8 mouse cellular contexts compared by ENCODE assay signal in the genomic region with DNA sequence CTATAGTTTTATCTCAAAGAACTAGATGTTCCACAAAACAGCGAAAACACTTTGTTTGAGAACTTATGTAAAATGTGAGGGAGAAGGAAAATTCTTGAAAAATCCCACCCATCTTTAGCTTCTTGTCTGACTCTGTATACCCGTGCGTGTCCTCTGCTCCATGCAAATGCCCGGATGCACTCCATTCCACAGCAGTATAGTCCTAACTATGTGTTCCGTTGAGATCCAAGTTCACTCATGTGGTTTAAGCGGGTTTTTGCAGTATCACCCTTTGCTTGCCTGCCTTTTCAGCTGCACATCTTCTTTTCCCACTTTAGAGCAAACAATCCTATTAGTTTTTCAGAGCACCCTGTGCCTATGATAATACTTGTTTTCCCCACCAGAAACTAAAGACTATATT. TPM values are rescaled to one million over a fixed set of nuclear protein-coding genes. Genes with fewer than 3 reads are reported as not detected.
DNase-seq lines count a peak whose midpoint lies in the region; ATAC-seq and TF ChIP-seq lines count a peak whose summit lies in the region.

No protein-coding gene starts in this region.

- WGBS in bone marrow, adult 2 months = 38% methylated on average over 6 of the region's 6 CpGs
- WGBS in hindbrain, postnatal 0 days = 69% methylated on average over 6 of the region's 6 CpGs

- intact Hi-C loops in left cerebral cortex, adult 2 months (cut with DNase I) = no loop called here
- intact Hi-C loops in left cerebral cortex, postnatal 25 days (cut with DNase I) = no loop called here

- no peak for ATAC-seq in hindbrain, postnatal 0 days

- H3K4me1 ChIP-seq in bone marrow, adult 2 months (ENCODE audit: control insufficient read depth, insufficient read depth, low read length) = peaks cover 1% of the 10 kb centered on the region; the same call in 1 of the 2 replicates
- H3K4me1 ChIP-seq in hindbrain, postnatal 0 days (ENCODE audit: insufficient read depth, low read length) = peaks cover 6% of the 10 kb centered on the region

- no peaks in the 10 kb centered on the region for H3K9me3 ChIP-seq in hindbrain, postnatal 0 days (ENCODE audit: low read length)

- TF ChIP-seq CTCF in left cerebral cortex, adult 2 months (IDR thresholded peaks at IDR 0.05) = no peak
- no peak for TF ChIP-seq CTCF in bone marrow, adult 2 months (IDR thresholded peaks at IDR 0.05; ENCODE audit: control insufficient read depth, insufficient read depth, low read length)
- TF ChIP-seq CTCF in hindbrain, postnatal 0 days (IDR thresholded peaks at IDR 0.05; ENCODE audit: low read depth) = no peak

- no peak overlapping the region for H3K27ac ChIP-seq in left cerebral cortex, adult 2 months
- H3K27ac ChIP-seq in bone marrow, adult 2 months (ENCODE audit: control insufficient read depth, insufficient read depth, low read depth, low read length, poor library complexity) = no peak overlapping the region
- H3K27ac ChIP-seq in hindbrain, postnatal 0 days = no peak overlapping the region

- H3K9ac ChIP-seq in hindbrain, postnatal 0 days (replicated peaks; ENCODE audit: low read length) = peak overlapping the region; percentile 69; the same call in 1 of the 2 replicates

- no peak overlapping the region for H3ac ChIP-seq in myocyte (ENCODE audit: control insufficient read depth, insufficient read length)

- peak overlapping the region; percentile 91 for H3K4me3 ChIP-seq in left cerebral cortex, adult 2 months
- H3K4me3 ChIP-seq in bone marrow, adult 2 months (replicated peaks; ENCODE audit: control insufficient read depth, low read depth, low read length) = peak overlapping the region; percentile 42
- peak overlapping the region; percentile 66 for H3K4me3 ChIP-seq in hindbrain, postnatal 0 days (ENCODE audit: low read length)
- H3K4me3 ChIP-seq in myocyte = peak overlapping the region; percentile 96

- H3K4me2 ChIP-seq in hindbrain, postnatal 0 days (ENCODE audit: low read depth, low read length) = peak overlapping the region; percentile 79
- H3K4me2 ChIP-seq in myocyte (ENCODE audit: low read depth) = peak overlapping the region; percentile 98

- no peaks in the 10 kb centered on the region for H3K27me3 ChIP-seq in hindbrain, postnatal 0 days (ENCODE audit: insufficient read depth, low read length)
- H3K27me3 ChIP-seq in myocyte (ENCODE audit: control insufficient read depth, insufficient read depth, insufficient read length) = no peaks in the 10 kb centered on the region

- H3K36me3 ChIP-seq in hindbrain, postnatal 0 days (ENCODE audit: insufficient read depth, low read length) = peaks cover 17% of the 10 kb centered on the region; the same call in 1 of the 2 replicates
- H3K36me3 ChIP-seq in myocyte (ENCODE audit: control insufficient read depth, insufficient read depth) = peaks cover 15% of the 10 kb centered on the region

- no peak for DNase-seq in left cerebral cortex, adult 2 months (ENCODE audit: extremely low spot score in 1 of 2, low spot score in 2 of 2)
- DNase-seq in left cerebral cortex, postnatal 25 days (ENCODE audit: low spot score in 2 of 2) = no peak
- DNase-seq in hindbrain, postnatal 0 days (ENCODE audit: low spot score) = no peak
- DNase-seq in urinary bladder, postnatal 36 days (ENCODE audit: low spot score in 2 of 2) = no peak
- DNase-seq in left cerebral cortex, adult 9 months (ENCODE audit: low spot score in 2 of 2) = no peak
- no peak for DNase-seq in thymus, adult 18-20 months

- no peak for TF ChIP-seq POLR2A in bone marrow, adult 2 months (IDR thresholded peaks at IDR 0.05; ENCODE audit: borderline replicate concordance, control insufficient read depth, low read depth, low read length)
- TF ChIP-seq POLR2A in myocyte (IDR thresholded peaks at IDR 0.05; ENCODE audit: insufficient read length, low read depth) = no peak

- peaks cover 38% of the 10 kb centered on the region for H3K79me2 ChIP-seq in myocyte (ENCODE audit: control insufficient read depth, insufficient read depth)

TF ChIP-seq in myocyte, 11 proteins besides CTCF, POLR2A, EP300 and RAD21:
- no peak for TF ChIP-seq TCF12 (IDR thresholded peaks at IDR 0.05; ENCODE audit: insufficient read depth, poor library complexity, severe bottlenecking)

RNA-seq across cellular contexts. Expression of a gene that starts 1.1 kb away (rescaled TPM):
- 10 to 100 TPM in 1 of 2 experiments, 1 to 10 TPM in 1; 9.6 to 10.2 TPM for total RNA-seq in left cerebral cortex, adult 2 months (2021)
- total RNA-seq in left cerebral cortex, postnatal 25 days (2021) = 1 to 10 TPM; 9.5 to 9.8 TPM
- polyA plus RNA-seq in bone marrow, adult 2 months (2011; ENCODE audit: insufficient read depth, insufficient read length, low replicate concordance, missing spikeins) = 7.1 and 8.5 TPM in 2 replicates
- 7.8 and 10.3 TPM in 2 replicates for total RNA-seq in hindbrain, postnatal 0 days (2014; rRNA removed)
- 15.0 and 15.9 TPM in 2 replicates for polyA plus RNA-seq in hindbrain, postnatal 0 days (2015; fragmentation: Nextera tagmentation; extraction: Ambion mirVana)
- 6.0 TPM for polyA plus RNA-seq in myocyte (2012; fragmentation: generic; extraction: Trizol)

RNA-seq across cellular contexts. Expression of a gene that starts 7.0 kb away (rescaled TPM):
- 100 to 1,000 TPM; 164 to 167 TPM for total RNA-seq in left cerebral cortex, adult 2 months (2021)
- total RNA-seq in left cerebral cortex, postnatal 25 days (2021) = 100 to 1,000 TPM; 154 to 167 TPM
- 71.5 and 97.1 TPM in 2 replicates for polyA plus RNA-seq in bone marrow, adult 2 months (2011; ENCODE audit: insufficient read depth, insufficient read length, low replicate concordance, missing spikeins)
- total RNA-seq in hindbrain, postnatal 0 days (2014; rRNA removed) = 50.1 and 53.4 TPM in 2 replicates
- polyA plus RNA-seq in hindbrain, postnatal 0 days (2015; fragmentation: Nextera tagmentation; extraction: Ambion mirVana) = 221 and 233 TPM in 2 replicates
- 39.1 TPM for polyA plus RNA-seq in myocyte (2012; fragmentation: generic; extraction: Trizol)

RNA-seq across cellular contexts. Expression of a gene that starts 11.6 kb away (rescaled TPM):
- 10 to 100 TPM; 41.7 to 44.4 TPM for total RNA-seq in left cerebral cortex, adult 2 months (2021)
- total RNA-seq in left cerebral cortex, postnatal 25 days (2021) = 10 to 100 TPM; 41.8 to 42.5 TPM
- polyA plus RNA-seq in bone marrow, adult 2 months (2011; ENCODE audit: insufficient read depth, insufficient read length, low replicate concordance, missing spikeins) = 21.4 and 32.6 TPM in 2 replicates
- 11.4 and 23.8 TPM in 2 replicates for total RNA-seq in hindbrain, postnatal 0 days (2014; rRNA removed)
- polyA plus RNA-seq in hindbrain, postnatal 0 days (2015; fragmentation: Nextera tagmentation; extraction: Ambion mirVana) = 30.3 and 31.3 TPM in 2 replicates
- 4.0 TPM for polyA plus RNA-seq in myocyte (2012; fragmentation: generic; extraction: Trizol)

Comparison
In these comparisons a context has a peak if more than half of its experiments do, and no peak if none do; other contexts are left out.
1. H3K4me3 ChIP-seq: peak in every context shown above with its lines; median percentile 96 in myocyte; 91 in left cerebral cortex, adult 2 months; 66 in hindbrain, postnatal 0 days; 42 in bone marrow, adult 2 months.